ENCODE assay signal across 8 mouse cellular contexts in the genomic region with DNA sequence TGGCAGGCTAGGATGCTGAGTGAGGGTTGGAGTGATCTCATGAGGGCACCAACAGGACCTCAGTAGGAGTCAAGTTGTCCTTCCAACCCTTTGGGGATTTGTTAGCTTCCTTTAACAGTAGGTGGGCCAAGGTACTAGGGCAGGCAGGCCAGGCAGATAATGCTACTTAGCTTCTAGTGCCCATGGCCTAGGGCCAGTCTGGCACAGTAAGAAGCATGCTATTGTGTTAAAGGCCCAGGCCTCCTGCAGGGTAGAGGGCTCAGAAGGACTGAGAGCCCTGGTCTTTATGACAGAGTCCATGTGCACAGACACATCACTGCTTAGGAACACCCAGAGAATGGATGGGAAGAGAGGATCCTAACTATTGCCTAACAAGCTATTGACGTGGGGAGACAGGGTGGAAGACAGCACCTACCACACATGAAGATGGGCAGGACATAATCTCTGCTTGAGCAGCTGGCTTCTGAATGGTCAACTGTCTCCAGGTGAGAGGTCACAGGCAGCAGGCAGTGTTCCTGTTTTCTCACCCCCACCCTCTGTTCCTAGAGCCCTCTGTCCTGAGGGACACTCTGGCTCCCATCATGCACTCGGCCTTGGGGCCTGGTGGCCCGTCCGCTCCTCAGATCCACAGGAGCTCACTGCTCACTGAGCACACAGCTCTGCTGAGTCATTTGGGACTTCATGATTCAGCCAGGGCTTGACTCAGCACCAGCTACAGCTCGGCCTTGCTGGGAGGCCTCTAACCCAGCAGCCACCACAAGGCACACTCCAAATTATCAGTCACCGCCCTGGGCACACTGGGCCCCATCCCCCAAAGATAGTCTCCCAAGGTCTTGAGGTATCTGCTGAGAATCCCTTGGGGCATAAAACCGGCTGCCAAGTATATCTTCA.
A peak's percentile ranks its signal among the peaks of the same experiment; 100 is the strongest.
DNase-seq lines count a peak whose midpoint lies in the region; ATAC-seq and TF ChIP-seq lines count a peak whose summit lies in the region.

No protein-coding gene starts in this region.

- intact Hi-C loops in heart, adult 2 months (cut with DNase I) = no loop called here

- no peak for TF ChIP-seq POLR2A in heart, adult 2 months (IDR thresholded peaks at IDR 0.05; ENCODE audit: insufficient read depth, low read depth, low read length)

- no peak for TF ChIP-seq CTCF in heart, adult 2 months (IDR thresholded peaks at IDR 0.05)

- no peaks in the 10 kb centered on the region for H3K9me3 ChIP-seq in liver, embryonic 15.5 days (replicated peaks)

- no peaks in the 10 kb centered on the region for H3K27me3 ChIP-seq in heart, adult 2 months (ENCODE audit: control insufficient read depth, insufficient read depth, low read length)
- no peaks in the 10 kb centered on the region for H3K27me3 ChIP-seq in liver, embryonic 15.5 days

- H3K4me3 ChIP-seq in heart, adult 2 months = no peak overlapping the region
- peak overlapping the region; percentile 54 for H3K4me3 ChIP-seq in liver, embryonic 15.5 days (replicated peaks)

- 46% methylated on average over 7 of the region's 7 CpGs for WGBS in heart, adult 2 months
- 18% methylated on average over 7 of the region's 7 CpGs for WGBS in liver, embryonic 15.5 days (ENCODE audit: insufficient replicate concordance)

- H3K79me2 ChIP-seq in heart, adult 2 months (replicated peaks; ENCODE audit: control insufficient read depth, insufficient read depth, low read length) = no peaks in the 10 kb centered on the region

- H3K27ac ChIP-seq in heart, adult 2 months = peak overlapping the region; percentile 38
- peak overlapping the region; percentile 97 for H3K27ac ChIP-seq in liver, embryonic 15.5 days (replicated peaks)

- DNase-seq in heart, adult 2 months = peak; percentile 55 to 59
- no peak for DNase-seq in heart, adult 8-10 months (ENCODE audit: low spot score)
- peak; percentile 62 for DNase-seq in MN1 (ENCODE audit: low spot score)
- DNase-seq in layer of hippocampus, adult 8-10 months (ENCODE audit: low spot score in 2 of 2) = no peak
- DNase-seq in cerebellum, adult 9-11 months = no peak
- no peak for DNase-seq in cerebellum, postnatal 4 days (ENCODE audit: low spot score in 2 of 2)

- ATAC-seq in erythroid progenitor cell, adult 5-6 weeks (replicated peaks; ENCODE audit: low FRiP score, poor library complexity, severe bottlenecking) = peak; percentile 84
- peak; percentile 85 for ATAC-seq in liver, embryonic 15.5 days (ENCODE audit: insufficient read depth)

- H3K36me3 ChIP-seq in heart, adult 2 months (ENCODE audit: control insufficient read depth, insufficient read depth, low read length) = no peaks in the 10 kb centered on the region
- H3K36me3 ChIP-seq in liver, embryonic 15.5 days (replicated peaks) = no peaks in the 10 kb centered on the region

- TF ChIP-seq EP300 in heart, adult 2 months (IDR thresholded peaks at IDR 0.05; ENCODE audit: insufficient read depth, low read depth, low read length) = no peak

- peaks cover 30% of the 10 kb centered on the region for H3K4me1 ChIP-seq in heart, adult 2 months (ENCODE audit: control insufficient read depth, insufficient read depth, low read length)
- H3K4me1 ChIP-seq in liver, embryonic 15.5 days (replicated peaks) = peaks cover 97% of the 10 kb centered on the region

- no peak overlapping the region for H3K9ac ChIP-seq in heart, adult 2 months (ENCODE audit: low read depth, low read length)
- peak overlapping the region; percentile 66 for H3K9ac ChIP-seq in liver, embryonic 15.5 days

- peak overlapping the region; percentile 68 for H3K4me2 ChIP-seq in liver, embryonic 15.5 days

Comparison
In these comparisons a context has a peak if more than half of its experiments do, and no peak if none do; other contexts are left out.
1. DNase-seq: peak in heart, adult 2 months (2 of 2) and MN1 (single experiment); none in heart, adult 8-10 months (single experiment), layer of hippocampus, adult 8-10 months (0 of 2), cerebellum, adult 9-11 months (single experiment) and cerebellum, postnatal 4 days (0 of 2).